Mouse (Mus musculus) heart, embryonic 12.5 days (tissue): ENCODE data around the gene Mst1. TPM values are rescaled to one million over a fixed set of nuclear protein-coding genes. Genes with fewer than 3 reads are reported as not detected.

ENCODE experiments used
- ATAC-seq: fragments of 200-750 bp; cut with Nextera tagmentation; 2 replicates; pipeline ENCODE4 v1.8.0; 2017; ENCODE audit warnings: moderate TSS enrichment, moderate library complexity; ENCODE audit not compliant: insufficient number of reproducible peaks, low FRiP score
- H3K27ac ChIP-seq: fragments of 300-500 bp; sonication (generic); 2 replicates; pipeline ENCODE4 v1.5.1; 2016; ENCODE audit warnings: mild to moderate bottlenecking, moderate library complexity; ENCODE audit not compliant: poor library complexity, severe bottlenecking
- H3K27me3 ChIP-seq: fragments of 300-500 bp; sonication (generic); replicated peaks from 2 replicates; pipeline ENCODE4 v1.6.1; 2016; ENCODE audit warnings: mild to moderate bottlenecking, moderate library complexity
- H3K36me3 ChIP-seq: fragments of 300-500 bp; sonication (generic); 2 replicates; pipeline ENCODE4 v1.6.1; 2016; ENCODE audit warnings: mild to moderate bottlenecking, moderate library complexity
- H3K4me1 ChIP-seq: fragments of 300-500 bp; sonication (generic); replicated peaks from 2 replicates; pipeline ENCODE4 v1.6.1; 2016; ENCODE audit warnings: mild to moderate bottlenecking
- H3K4me2 ChIP-seq: fragments of 300-500 bp; sonication (generic); 2 replicates; pipeline ENCODE4 v1.6.1; 2016; ENCODE audit warnings: mild to moderate bottlenecking, moderate library complexity
- H3K4me3 ChIP-seq: fragments of 300-500 bp; sonication (generic); 2 replicates; pipeline ENCODE4 v1.5.1; 2016; ENCODE audit warnings: mild to moderate bottlenecking
- H3K9ac ChIP-seq: fragments of 300-500 bp; sonication (generic); 2 replicates; pipeline ENCODE4 v1.6.1; 2016; ENCODE audit warnings: mild to moderate bottlenecking, moderate library complexity
- H3K9me3 ChIP-seq: fragments of 300-500 bp; sonication (generic); replicated peaks from 2 replicates; pipeline ENCODE4 v1.6.1; 2016; ENCODE audit warnings: mild to moderate bottlenecking, moderate library complexity
- WGBS: fragments of 180-500 bp; shearing (Covaris S2); methylation state at CpG from one replicate; pipeline ENCODE4 v1.1.7; 2016; 5-methylcytosine and 5-hydroxymethylcytosine counted together
- microRNA-seq: library from miRNA; unstranded; fragments of <30 nt; microRNA quantifications from one replicate; pipeline ENCODE4, GENCODE M21; 2017
- polyA plus RNA-seq: library from polyadenylated mRNA; unstranded; fragments of >200 nt; fragmentation: Nextera tagmentation; extraction: Ambion mirVana; gene quantifications from 2 replicates; pipeline ENCODE4 v1.2.1, GENCODE M21; 2016

The Mst1 gene
- polyA plus RNA-seq, 1 experiment from 2014 or later = 0.31 TPM

DNA sequence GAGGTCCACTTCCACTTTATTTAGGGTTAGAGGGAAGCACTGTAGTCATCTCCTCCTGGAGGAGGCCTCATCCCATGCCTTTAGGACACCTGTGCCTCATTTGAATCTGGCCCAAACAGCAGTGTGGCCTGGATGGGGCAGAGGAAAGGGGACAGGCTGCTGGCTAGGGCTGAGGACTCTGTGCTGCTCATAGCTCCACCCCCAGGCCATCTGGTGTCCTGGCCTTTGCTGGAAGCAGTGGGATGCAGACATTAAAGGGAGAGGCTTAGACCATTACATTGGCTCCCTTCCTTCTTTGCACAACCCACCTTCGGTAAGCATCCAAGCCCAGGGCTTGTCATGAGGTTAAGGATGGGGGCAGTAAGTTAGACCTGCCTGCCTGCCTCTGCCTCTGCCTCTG is 53.2 kb downstream of the Mst1 start:
- H3K4me2 ChIP-seq = no peak overlapping the region
- H3K9me3 ChIP-seq = no peaks in the 10 kb centered on the region
- H3K4me1 ChIP-seq = peaks cover 22% of the 10 kb centered on the region
- H3K36me3 ChIP-seq = no peaks in the 10 kb centered on the region
- H3K4me3 ChIP-seq = no peak overlapping the region
- WGBS = 100% methylated on average over 1 of the region's 1 CpGs
- peaks cover 21% of the 10 kb centered on the region; the same call in 1 of the 2 replicates for H3K27me3 ChIP-seq
- no peak overlapping the region for H3K27ac ChIP-seq
- ATAC-seq = no peak
- H3K9ac ChIP-seq = no peak overlapping the region

Small RNAs within 50 kb of the gene (microRNA-seq; reads per million reads assigned to microRNA genes)
- gene Gm47303 (not detected), gene Mir7088 (not detected)

Other genes starting within 250 kb of the Mst1 start
- gene Rbm6, start 207.2 kb upstream of the Mst1 start, polyA plus RNA-seq = 56.4 and 61.8 TPM in 2 replicates
- 9.3 and 9.9 TPM in 2 replicates for gene Mon1a, start 192.3 kb upstream of the Mst1 start, polyA plus RNA-seq
- 4.5 and 5.2 TPM in 2 replicates for gene Mst1r, start 173.6 kb upstream of the Mst1 start, polyA plus RNA-seq
- not detected in 2 replicates for gene Actl11, start 152.0 kb upstream of the Mst1 start, polyA plus RNA-seq
- gene Camkv, start 144.8 kb upstream of the Mst1 start, polyA plus RNA-seq = 0.39 and 0.56 TPM in 2 replicates
- gene Traip, start 130.3 kb upstream of the Mst1 start, polyA plus RNA-seq = 12.4 and 13.1 TPM in 2 replicates
- 42.9 and 45.7 TPM in 2 replicates for gene Uba7, start 104.9 kb upstream of the Mst1 start, polyA plus RNA-seq
- 4.4 and 5.2 TPM in 2 replicates for gene Gm20661, start 97.4 kb upstream of the Mst1 start, polyA plus RNA-seq
- 41.9 and 43.9 TPM in 2 replicates for gene Inka1, start 94.6 kb upstream of the Mst1 start, polyA plus RNA-seq
- gene Cdhr4, start 87.9 kb upstream of the Mst1 start, polyA plus RNA-seq = 6.8 and 11.4 TPM in 2 replicates
- 1.5 TPM in 2 replicates for gene Gm20662, start 84.1 kb upstream of the Mst1 start, polyA plus RNA-seq
- 50.2 and 52.4 TPM in 2 replicates for gene Ip6k1, start 77.9 kb upstream of the Mst1 start, polyA plus RNA-seq
- gene Gmppb, start 31.2 kb upstream of the Mst1 start, polyA plus RNA-seq = 23.2 and 24.5 TPM in 2 replicates
- gene Amigo3, start 27.3 kb upstream of the Mst1 start, polyA plus RNA-seq = 2.4 and 3.1 TPM in 2 replicates
- 32.8 and 37.0 TPM in 2 replicates for gene Rnf123, start 2.9 kb downstream of the Mst1 start, polyA plus RNA-seq
- gene Apeh, start 14.2 kb downstream of the Mst1 start, polyA plus RNA-seq = 48.0 and 51.1 TPM in 2 replicates
- 0.39 and 0.50 TPM in 2 replicates for gene Bsn, start 109.9 kb downstream of the Mst1 start, polyA plus RNA-seq
- gene Dag1, start 183.5 kb downstream of the Mst1 start, polyA plus RNA-seq = 188 and 200 TPM in 2 replicates
- 22.5 and 22.6 TPM in 2 replicates for gene Nicn1, start 210.0 kb downstream of the Mst1 start, polyA plus RNA-seq
- gene Amt, start 216.4 kb downstream of the Mst1 start, polyA plus RNA-seq = 11.7 and 13.3 TPM in 2 replicates
- 348 and 367 TPM in 2 replicates for gene Rhoa, start 225.7 kb downstream of the Mst1 start, polyA plus RNA-seq
- gene Tcta, start 225.7 kb downstream of the Mst1 start, polyA plus RNA-seq = 31.2 and 35.3 TPM in 2 replicates